Mouse (Mus musculus) midbrain, embryonic 14.5 days (tissue): Measurements from ENCODE around the gene D630003M21Rik. TPM values are rescaled to one million over a fixed set of nuclear protein-coding genes. Genes with fewer than 3 reads are reported as not detected.
A peak's percentile ranks its signal among the peaks of the same experiment; 100 is the strongest.

Source experiments
- ATAC-seq: fragments of 200-750 bp; cut with Nextera tagmentation; 2 replicates; pipeline ENCODE4 v1.8.0; 2017; ENCODE audit warnings: moderate number of reproducible peaks, moderate library complexity; ENCODE audit not compliant: low FRiP score, low TSS enrichment
- DNase-seq: peaks from one replicate; pipeline ENCODE4 v3.0.0-alpha.2; 2015
- H3K27ac ChIP-seq: fragments of 300-500 bp; sonication (generic); replicated peaks from 2 replicates; pipeline ENCODE4 v1.5.1; 2014; ENCODE audit warnings: mild to moderate bottlenecking, low read depth, low read length, moderate library complexity
- H3K27me3 ChIP-seq: fragments of 300-500 bp; sonication (generic); 2 replicates; pipeline ENCODE4 v1.6.1; 2014; ENCODE audit warnings: low read length, control low read depth, mixed read lengths; ENCODE audit not compliant: control insufficient read depth, insufficient read depth
- H3K36me3 ChIP-seq: fragments of 300-500 bp; sonication (generic); 2 replicates; pipeline ENCODE4 v1.6.1; 2014; ENCODE audit warnings: low read length, control low read depth; ENCODE audit not compliant: control insufficient read depth, insufficient read depth
- H3K4me1 ChIP-seq: fragments of 300-500 bp; sonication (generic); 2 replicates; pipeline ENCODE4 v1.6.1; 2014; ENCODE audit warnings: mild to moderate bottlenecking, antibody characterized with exemption, low read length, control low read depth; ENCODE audit not compliant: control insufficient read depth, insufficient read depth
- H3K4me2 ChIP-seq: fragments of 300-500 bp; sonication (generic); 2 replicates; pipeline ENCODE4 v1.6.1; 2014; ENCODE audit warnings: mild to moderate bottlenecking, low read length, moderate library complexity
- H3K4me3 ChIP-seq: fragments of 300-500 bp; sonication (generic); replicated peaks from 2 replicates; pipeline ENCODE4 v1.5.1; 2014; ENCODE audit warnings: low read depth, low read length
- H3K9ac ChIP-seq: fragments of 300-500 bp; sonication (generic); replicated peaks from 2 replicates; pipeline ENCODE4 v1.6.1; 2014; ENCODE audit warnings: mild to moderate bottlenecking, low read length, moderate library complexity
- H3K9me3 ChIP-seq: fragments of 300-500 bp; sonication (generic); 2 replicates; pipeline ENCODE4 v1.6.1; 2016; ENCODE audit warnings: low read length, control low read depth, mixed read lengths; ENCODE audit not compliant: control insufficient read depth
- WGBS: fragments of 180-500 bp; shearing (Covaris S2); extraction: QIAGEN DNeasy Blood & Tissue Kit; methylation state at CpG from one replicate; pipeline ENCODE4 v1.1.7; 2014; 5-methylcytosine and 5-hydroxymethylcytosine counted together
- polyA plus RNA-seq: library from polyadenylated mRNA; unstranded; fragments of >200 nt; fragmentation: Nextera tagmentation; extraction: Ambion mirVana; gene quantifications from 2 replicates; pipeline ENCODE4 v1.2.1, GENCODE M21; 2014

Gene D630003M21Rik
- polyA plus RNA-seq, 1 experiment from 2014 or later: 1.4 TPM

DNA sequence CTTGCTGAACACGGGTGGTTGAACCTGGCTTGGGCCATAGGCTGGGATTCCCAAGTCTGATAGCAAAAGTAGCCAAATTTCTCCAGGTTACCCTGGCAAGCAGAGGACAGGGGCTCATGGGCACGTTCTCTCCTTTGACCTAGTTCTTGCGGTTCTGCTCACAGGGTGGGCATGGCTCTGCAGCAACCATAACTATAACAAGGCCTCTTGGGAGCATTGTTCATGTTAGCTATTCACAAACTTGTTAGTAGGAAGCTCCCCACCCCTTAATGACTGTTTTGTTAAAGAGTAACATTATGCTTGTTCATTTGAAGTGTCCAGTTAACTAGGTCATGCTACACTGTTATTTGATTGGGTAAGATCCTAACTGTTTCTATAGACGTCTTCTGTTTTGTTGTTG lies 63.2 kb downstream of the D630003M21Rik start:
- Histone ChIP-seq H3K9me3 (no peaks in the 10 kb centered on the region), H3K4me3 (no peak overlapping the region), H3K4me1 (no peaks in the 10 kb centered on the region), H3K27ac (no peak overlapping the region), H3K4me2 (no peak overlapping the region), H3K36me3 (no peaks in the 10 kb centered on the region), H3K9ac (no peak overlapping the region), H3K27me3 (no peaks in the 10 kb centered on the region)
- WGBS: 79% methylated on average over 4 of the region's 4 CpGs
- DNase-seq: no peak
- ATAC-seq: no peak

DNA sequence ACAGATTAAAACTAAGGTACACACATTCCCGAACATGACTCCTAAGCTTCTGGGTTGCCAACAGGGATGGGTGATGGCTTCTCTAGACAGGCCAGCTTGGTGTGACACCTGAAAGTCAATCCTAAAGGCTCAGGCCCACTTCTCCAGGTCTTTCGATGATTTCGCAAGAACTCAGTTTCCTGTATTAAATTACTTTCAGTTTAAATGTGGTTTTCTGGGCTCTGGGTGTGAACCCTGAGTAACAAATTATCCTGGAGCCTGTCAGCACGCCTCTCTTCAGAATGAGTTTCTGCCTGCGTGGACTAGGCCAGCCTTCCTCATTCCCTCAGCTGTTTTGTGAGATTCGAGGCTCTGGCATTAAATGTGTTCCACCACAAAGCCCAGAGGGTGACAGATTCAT lies 66.0 kb downstream of the D630003M21Rik start:
- H3K9ac ChIP-seq: no peak overlapping the region
- no peak overlapping the region for H3K4me3 ChIP-seq
- 82% methylated on average over 6 of the region's 6 CpGs for WGBS
- H3K4me1 ChIP-seq: no peaks in the 10 kb centered on the region
- ATAC-seq (no peak), DNase-seq (no peak)
- no peak overlapping the region for H3K27ac ChIP-seq
- H3K9me3 ChIP-seq: no peaks in the 10 kb centered on the region
- no peaks in the 10 kb centered on the region for H3K36me3 ChIP-seq
- no peaks in the 10 kb centered on the region for H3K27me3 ChIP-seq
- H3K4me2 ChIP-seq: no peak overlapping the region

DNA sequence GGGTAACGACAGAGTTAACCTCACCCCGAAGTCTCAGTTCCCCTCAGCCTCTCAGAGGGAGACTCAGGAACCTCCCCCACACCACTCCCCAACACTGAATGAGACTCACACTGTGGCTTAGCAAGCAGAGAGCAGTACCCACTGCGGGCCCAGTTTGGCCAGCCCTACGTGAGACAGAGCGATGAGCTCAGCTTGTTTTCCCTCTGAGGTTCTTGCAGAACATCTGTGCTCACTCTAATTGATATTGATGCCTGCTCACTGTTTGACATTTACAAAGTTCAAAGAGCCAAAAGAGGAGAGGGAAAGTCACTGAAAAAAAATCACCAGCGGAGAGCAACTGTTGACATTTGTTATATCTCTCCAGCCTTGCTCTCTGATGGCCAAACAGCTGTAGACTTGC lies 67.3 kb downstream of the D630003M21Rik start:
- Histone ChIP-seq H3K4me1 (no peaks in the 10 kb centered on the region), H3K36me3 (no peaks in the 10 kb centered on the region), H3K27me3 (no peaks in the 10 kb centered on the region), H3K9me3 (no peaks in the 10 kb centered on the region), H3K4me3 (no peak overlapping the region), H3K9ac (no peak overlapping the region), H3K27ac (no peak overlapping the region), H3K4me2 (no peak overlapping the region)
- DNase-seq (no peak), ATAC-seq (no peak)
- 90% methylated on average over 6 of the region's 6 CpGs for WGBS

DNA sequence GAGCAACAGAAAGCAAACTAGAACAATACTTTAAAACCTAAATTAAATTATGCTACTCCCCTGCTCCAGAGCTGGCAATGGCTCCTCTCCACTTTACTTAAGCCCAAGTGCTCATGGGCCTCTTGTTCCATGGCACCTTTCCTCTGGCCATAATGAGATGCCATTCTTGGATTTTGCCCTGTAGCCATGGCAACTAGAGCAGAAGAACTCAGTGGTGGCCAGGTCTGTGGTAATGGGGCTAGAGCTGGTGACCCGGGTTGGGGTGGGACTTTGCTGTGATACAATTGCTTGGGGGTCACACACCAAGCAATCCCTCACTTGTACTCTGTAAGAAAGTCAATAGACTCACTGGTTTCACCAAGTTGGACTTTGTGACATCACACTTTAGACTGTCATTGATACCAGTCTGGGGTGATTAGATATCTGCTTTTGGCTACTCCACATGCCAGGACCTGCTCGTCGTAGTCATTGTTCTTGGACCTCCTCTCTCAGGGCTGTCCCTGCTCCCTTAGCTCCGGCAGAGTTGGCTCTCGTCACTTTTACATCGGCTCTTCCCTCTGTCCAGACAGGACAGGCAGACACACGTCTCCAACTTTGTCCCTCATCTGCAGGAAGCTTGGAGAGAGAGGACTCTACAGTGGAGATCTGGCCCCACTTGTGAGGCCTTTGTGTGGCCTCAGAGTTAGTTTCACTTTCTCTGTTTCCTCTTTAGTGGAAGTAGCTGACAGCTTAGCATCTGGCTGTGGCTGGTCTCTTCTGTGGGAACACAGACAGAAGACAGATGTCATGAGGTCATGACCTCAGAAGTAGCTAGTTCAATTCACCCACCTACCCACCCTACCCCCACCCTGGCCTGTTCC lies 69.4 kb downstream of the D630003M21Rik start:
- Histone ChIP-seq H3K4me1 (no peaks in the 10 kb centered on the region), H3K9ac (no peak overlapping the region), H3K27ac (no peak overlapping the region), H3K9me3 (no peaks in the 10 kb centered on the region), H3K4me2 (no peak overlapping the region), H3K4me3 (no peak overlapping the region), H3K36me3 (no peaks in the 10 kb centered on the region), H3K27me3 (no peaks in the 10 kb centered on the region)
- WGBS: 54% methylated on average over 7 of the region's 7 CpGs
- DNase-seq (no peak), ATAC-seq (no peak)

DNA sequence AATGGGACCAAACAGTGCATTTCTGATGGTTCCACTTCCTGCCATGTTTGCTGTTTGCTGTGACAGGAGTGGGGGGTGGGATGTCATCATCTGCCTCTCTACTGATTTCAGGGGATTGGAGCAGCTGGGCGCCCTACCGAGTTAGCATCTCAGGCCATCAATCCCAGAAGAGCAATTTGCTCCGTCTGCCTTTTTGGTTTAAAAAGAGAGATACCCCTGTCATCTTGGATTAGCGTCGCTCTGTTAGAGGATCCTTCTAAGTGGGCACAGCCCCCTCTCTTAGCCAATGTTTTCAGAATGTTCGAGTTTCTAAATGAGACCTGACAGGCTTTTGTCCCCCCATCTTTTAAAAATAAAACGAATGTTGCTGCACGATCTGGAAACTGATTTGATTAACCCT lies 71.4 kb downstream of the D630003M21Rik start:
- Histone ChIP-seq H3K36me3 (no peaks in the 10 kb centered on the region), H3K9ac (no peak overlapping the region), H3K9me3 (no peaks in the 10 kb centered on the region), H3K4me1 (0 out of 2 replicates have a peak, but pooled peaks cover 3% of the 10 kb centered on the region), H3K27ac (no peak overlapping the region), H3K4me3 (no peak overlapping the region), H3K27me3 (no peaks in the 10 kb centered on the region), H3K4me2 (no peak overlapping the region)
- DNase-seq (peak; percentile 16), ATAC-seq (no peak)
- WGBS: 31% methylated on average over 8 of the region's 8 CpGs

DNA sequence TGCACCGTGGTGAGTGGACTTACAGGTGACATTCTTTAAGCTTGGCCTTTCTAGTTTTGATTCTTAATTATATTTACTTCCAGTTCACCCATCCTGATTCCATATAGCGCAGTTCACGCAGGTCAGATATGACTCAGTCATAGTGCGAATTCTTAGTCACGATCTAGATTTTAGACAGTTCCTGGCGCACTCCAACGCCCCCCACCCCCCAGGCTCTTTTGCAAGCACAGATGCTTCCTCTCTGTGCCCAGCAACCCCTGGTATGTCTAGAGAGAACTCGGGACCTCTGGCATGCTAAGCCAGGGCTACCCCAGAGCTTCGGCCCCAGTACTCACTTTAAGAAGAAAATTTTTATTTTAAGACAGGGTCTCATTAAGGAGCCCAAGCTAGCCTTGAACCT lies 72.5 kb downstream of the D630003M21Rik start:
- Histone ChIP-seq H3K4me2 (no peak overlapping the region), H3K27me3 (no peaks in the 10 kb centered on the region), H3K4me3 (no peak overlapping the region), H3K9me3 (no peaks in the 10 kb centered on the region), H3K9ac (no peak overlapping the region), H3K36me3 (no peaks in the 10 kb centered on the region), H3K27ac (no peak overlapping the region), H3K4me1 (0 out of 2 replicates have a peak, but pooled peaks cover 3% of the 10 kb centered on the region)
- WGBS: 91% methylated on average over 9 of the region's 9 CpGs
- ATAC-seq: no peak
- DNase-seq: no peak

DNA sequence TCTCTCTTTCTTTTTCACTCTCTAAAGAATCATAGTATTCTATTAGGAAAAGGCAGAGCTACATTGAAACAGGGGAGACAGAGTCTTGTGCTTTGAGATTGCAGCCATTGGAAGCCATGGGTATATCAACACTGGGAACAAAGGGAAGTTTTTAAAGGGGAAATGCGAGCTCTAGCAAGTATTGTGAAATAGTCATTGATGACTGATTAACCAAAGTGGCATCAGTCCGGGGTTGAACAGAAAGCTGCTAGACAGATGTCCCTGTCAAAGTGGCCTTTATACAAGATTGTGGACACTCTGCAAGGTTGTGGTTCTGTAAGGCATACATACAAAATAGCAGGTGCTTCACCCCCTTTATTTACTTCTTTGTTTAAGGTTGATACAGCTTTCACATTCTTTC lies 73.4 kb downstream of the D630003M21Rik start:
- Histone ChIP-seq H3K4me1 (0 out of 2 replicates have a peak, but pooled peaks cover 3% of the 10 kb centered on the region), H3K9ac (no peak overlapping the region), H3K36me3 (no peaks in the 10 kb centered on the region), H3K27me3 (no peaks in the 10 kb centered on the region), H3K9me3 (no peaks in the 10 kb centered on the region), H3K27ac (no peak overlapping the region), H3K4me3 (no peak overlapping the region), H3K4me2 (no peak overlapping the region)
- DNase-seq: no peak
- no peak for ATAC-seq
- WGBS: 80% methylated on average over 2 of the region's 2 CpGs

DNA sequence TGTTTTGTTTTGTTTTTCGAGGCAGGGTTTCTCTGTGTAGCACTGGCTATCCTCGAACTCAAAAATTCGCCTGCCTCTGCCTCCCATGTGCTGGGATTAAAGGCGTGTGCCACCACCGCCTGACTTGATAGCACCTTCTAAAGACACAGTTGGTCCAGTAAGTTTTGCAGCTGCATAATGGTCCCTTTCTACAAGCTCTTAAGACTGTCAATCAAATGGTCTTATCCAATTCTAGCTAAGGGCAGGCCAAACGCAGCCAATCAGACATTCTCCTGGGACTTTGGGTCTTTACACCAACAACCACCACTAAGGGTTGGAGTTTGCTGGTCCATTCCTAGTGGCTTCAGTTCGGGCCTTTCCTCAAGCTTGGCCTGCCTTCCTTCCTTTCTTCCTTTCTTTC lies 73.9 kb downstream of the D630003M21Rik start:
- no peaks in the 10 kb centered on the region for H3K27me3 ChIP-seq
- ATAC-seq (no peak), DNase-seq (no peak)
- 90% methylated on average over 7 of the region's 7 CpGs for WGBS
- H3K9ac ChIP-seq: no peak overlapping the region
- H3K4me1 ChIP-seq: 0 out of 2 replicates have a peak, but pooled peaks cover 3% of the 10 kb centered on the region
- no peaks in the 10 kb centered on the region for H3K9me3 ChIP-seq
- no peaks in the 10 kb centered on the region for H3K36me3 ChIP-seq
- no peak overlapping the region for H3K4me2 ChIP-seq
- no peak overlapping the region for H3K4me3 ChIP-seq
- no peak overlapping the region for H3K27ac ChIP-seq

DNA sequence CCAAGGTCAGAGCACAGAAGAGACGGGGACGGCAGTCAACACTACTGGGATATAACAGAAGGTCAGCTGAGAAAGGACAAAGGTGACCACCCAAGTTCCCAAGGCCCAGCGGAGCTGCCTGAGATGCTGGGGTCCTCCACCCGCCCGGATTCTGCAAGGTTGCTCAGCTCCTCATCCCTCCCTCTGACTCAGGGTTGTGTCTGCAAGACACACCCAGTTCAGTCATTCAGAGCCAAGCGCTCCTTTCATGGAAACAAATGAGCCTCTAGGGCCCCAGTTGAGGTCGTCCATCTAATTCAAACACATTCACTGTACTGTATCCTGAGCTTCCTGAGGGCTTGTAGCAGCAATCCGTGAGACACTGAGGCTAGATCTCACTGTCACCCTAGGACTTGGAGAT lies 74.4 kb downstream of the D630003M21Rik start:
- DNase-seq (no peak), ATAC-seq (no peak)
- Histone ChIP-seq H3K4me2 (no peak overlapping the region), H3K4me3 (no peak overlapping the region), H3K9me3 (no peaks in the 10 kb centered on the region), H3K27me3 (no peaks in the 10 kb centered on the region), H3K4me1 (0 out of 2 replicates have a peak, but pooled peaks cover 3% of the 10 kb centered on the region), H3K36me3 (no peaks in the 10 kb centered on the region), H3K27ac (no peak overlapping the region), H3K9ac (no peak overlapping the region)
- 69% methylated on average over 8 of the region's 8 CpGs for WGBS
